Mouse (Mus musculus): ENCODE results near the gene Ciart.

DNA sequence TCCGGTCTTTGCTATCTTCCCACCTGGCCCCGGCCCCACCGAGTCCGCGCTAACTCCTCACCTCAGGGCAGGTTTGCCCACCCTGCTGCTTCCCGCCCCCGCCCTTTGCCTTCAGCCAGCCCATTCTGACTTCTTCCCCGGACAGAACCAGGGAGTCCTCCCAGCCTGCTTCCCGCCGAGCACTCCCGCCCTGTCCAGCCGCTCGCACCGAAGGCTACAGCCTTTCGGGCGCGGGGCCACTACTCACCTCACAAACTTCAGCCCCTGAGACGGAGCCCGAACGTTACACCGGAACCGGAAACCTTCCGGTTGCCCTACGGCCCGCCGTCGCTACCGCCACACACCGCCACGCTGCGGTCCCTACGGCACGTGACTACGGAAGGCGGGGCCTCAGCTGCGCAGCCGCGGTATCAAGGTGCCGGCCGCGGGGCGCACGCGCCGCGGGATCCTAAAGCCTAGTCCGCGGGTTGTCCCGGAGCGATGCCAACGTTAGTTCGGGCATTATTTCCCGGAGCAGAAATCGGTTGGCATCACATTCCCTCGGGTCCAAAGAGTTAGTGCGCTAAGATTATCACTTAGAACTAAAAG is 26.5 kb downstream of the Ciart start, which contains the start of gene Prpf3:
- TF ChIP-seq CTCF (IDR thresholded peaks at IDR 0.05; ENCODE audit: extremely low read depth, insufficient read depth, low read length): no peak
- peak; percentile 77 for TF ChIP-seq POLR2A (IDR thresholded peaks at IDR 0.05; ENCODE audit: extremely low read depth, insufficient read depth, low read length)
